Mouse (Mus musculus) G1E (cell line): ENCODE measurements around the gene Calm4. TPM values are rescaled to one million over a fixed set of nuclear protein-coding genes. Genes with fewer than 3 reads are reported as not detected.

Source experiments
- ATAC-seq: 2 replicates; pipeline ENCODE4 v1.8.0; 2016; ENCODE audit warnings: mild to moderate bottlenecking; ENCODE audit not compliant: insufficient number of reproducible peaks, poor library complexity, low FRiP score, severe bottlenecking; ENCODE audit errors: extremely low read depth
- DNase-seq: peaks from one replicate; pipeline ENCODE4 v3.0.0; 2012; ENCODE audit warnings: low spot score
- H3K27me3 ChIP-seq: 2 replicates; pipeline ENCODE4 v1.6.1; 2012; ENCODE audit warnings: mild to moderate bottlenecking, low read length, inconsistent platforms; ENCODE audit not compliant: insufficient read depth
- H3K36me3 ChIP-seq: replicated peaks from 2 replicates; pipeline ENCODE3; 2012; ENCODE audit warnings: mild to moderate bottlenecking, inconsistent platforms
- H3K4me1 ChIP-seq: 2 replicates; pipeline ENCODE4 v1.6.1; 2012; ENCODE audit warnings: low read depth, low read length, inconsistent platforms, mixed read lengths; ENCODE audit not compliant: insufficient read depth
- H3K4me3 ChIP-seq: 2 replicates; pipeline ENCODE4 v1.5.1; 2012; ENCODE audit warnings: low read depth, mild to moderate bottlenecking, inconsistent platforms, low read length, moderate library complexity, mixed read lengths
- H3K9me3 ChIP-seq: replicated peaks from 2 replicates; pipeline ENCODE4 v1.6.1; 2012; ENCODE audit warnings: inconsistent platforms
- CTCF ChIP-seq: IDR thresholded peaks from 2 replicates; pipeline ENCODE4 v1.5.1; 2012; ENCODE audit warnings: low read depth, low read length, inconsistent platforms, mixed read lengths
- GATA1 ChIP-seq: IDR thresholded peaks from 2 replicates; pipeline ENCODE4 v1.6.1; 2012; ENCODE audit warnings: borderline replicate concordance, low read length, inconsistent platforms, mixed read lengths
- GATA2 ChIP-seq: IDR thresholded peaks from 2 replicates; pipeline ENCODE4 v1.6.1; 2012; ENCODE audit warnings: low read depth, low read length, inconsistent platforms, borderline replicate concordance
- POLR2AphosphoS5 ChIP-seq: IDR thresholded peaks from 2 replicates; pipeline ENCODE4 v1.6.1; 2012; ENCODE audit warnings: low read depth, low read length, inconsistent platforms; ENCODE audit not compliant: insufficient replicate concordance
- TAL1 ChIP-seq: conservative IDR thresholded peaks from 2 replicates; pipeline ENCODE4 v1.6.1; 2012; ENCODE audit warnings: low read depth, low read length, inconsistent platforms, mixed read lengths
- polyA plus RNA-seq: library from polyadenylated mRNA; stranded (reverse); fragments of >175 nt; gene quantifications from 2 replicates; pipeline ENCODE4 v1.2.3, GENCODE M21; 2012
- total RNA-seq, 2 experiments: library from RNA; stranded (forward) in 1 of 2; stranded (reverse) in 1 of 2; fragments of 200-1000 nt in 1 of 2; fragments of >200 nt in 1 of 2; fragmentation: Nextera tagmentation in 1 of 2; gene quantifications; 2 replicates each; pipeline ENCODE4 v1.2.3; 2014 to 2017

The Calm4 gene
- total and polyA plus RNA-seq, 3 experiments: not detected

DNA sequence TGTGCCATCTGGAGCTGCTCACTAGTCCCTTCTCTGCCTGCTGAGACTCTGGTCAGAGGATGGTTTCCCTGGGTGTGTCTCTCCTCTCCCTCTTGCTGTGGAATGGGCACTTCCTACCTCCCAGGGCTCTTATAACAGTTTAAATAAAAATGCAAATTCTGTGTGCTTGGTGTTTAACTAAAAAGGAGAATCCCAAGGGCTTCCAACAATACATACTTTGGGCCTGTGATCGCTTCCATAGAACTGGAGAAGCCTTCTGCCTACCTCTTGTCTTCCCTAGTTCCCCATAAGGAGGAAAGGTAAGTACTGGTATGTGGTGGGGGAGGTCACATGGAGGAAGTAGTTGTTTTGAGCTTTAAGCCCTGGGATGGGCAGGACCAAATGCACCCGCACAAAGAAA, 17.3 kb downstream of the Calm4 start:
- no peak overlapping the region for H3K4me3 ChIP-seq
- H3K36me3 ChIP-seq: no peaks in the 10 kb centered on the region
- ATAC-seq (no peak), DNase-seq (no peak)
- H3K9me3 ChIP-seq: no peaks in the 10 kb centered on the region
- TF ChIP-seq GATA1: no peak
- TF ChIP-seq CTCF: no peak
- TF ChIP-seq TAL1: no peak
- TF ChIP-seq GATA2: no peak
- no peak for TF ChIP-seq POLR2AphosphoS5
- H3K27me3 ChIP-seq: peaks cover 2% of the 10 kb centered on the region; the same call in 1 of the 2 replicates
- H3K4me1 ChIP-seq: no peaks in the 10 kb centered on the region

DNA sequence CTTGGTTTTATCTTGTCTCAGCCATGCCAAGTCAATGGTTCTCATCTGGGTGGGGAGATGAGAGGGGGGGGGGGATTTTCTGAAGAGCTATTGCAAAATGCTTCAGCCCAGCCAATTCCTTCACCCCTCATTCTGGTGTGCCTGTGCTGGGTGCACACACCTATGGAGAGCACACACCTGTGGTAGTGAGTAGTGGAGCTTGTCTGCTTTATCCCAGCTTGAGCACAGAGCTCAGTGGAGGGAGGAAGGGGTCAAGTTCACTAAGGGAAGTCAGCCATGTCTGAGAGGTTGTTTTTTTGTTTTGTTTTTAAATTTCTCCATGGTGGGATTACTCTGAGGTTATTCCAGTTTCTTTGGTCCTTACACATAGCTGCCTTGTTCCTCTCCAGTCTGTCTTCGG, 18.7 kb downstream of the Calm4 start:
- peaks cover 3% of the 10 kb centered on the region; the same call in 1 of the 2 replicates for H3K27me3 ChIP-seq
- H3K36me3 ChIP-seq: no peaks in the 10 kb centered on the region
- DNase-seq: no peak
- no peaks in the 10 kb centered on the region for H3K9me3 ChIP-seq
- H3K4me3 ChIP-seq: no peak overlapping the region
- H3K4me1 ChIP-seq: no peaks in the 10 kb centered on the region
- ATAC-seq: no peak
- TF ChIP-seq GATA1 (no peak), POLR2AphosphoS5 (no peak), TAL1 (no peak)

DNA sequence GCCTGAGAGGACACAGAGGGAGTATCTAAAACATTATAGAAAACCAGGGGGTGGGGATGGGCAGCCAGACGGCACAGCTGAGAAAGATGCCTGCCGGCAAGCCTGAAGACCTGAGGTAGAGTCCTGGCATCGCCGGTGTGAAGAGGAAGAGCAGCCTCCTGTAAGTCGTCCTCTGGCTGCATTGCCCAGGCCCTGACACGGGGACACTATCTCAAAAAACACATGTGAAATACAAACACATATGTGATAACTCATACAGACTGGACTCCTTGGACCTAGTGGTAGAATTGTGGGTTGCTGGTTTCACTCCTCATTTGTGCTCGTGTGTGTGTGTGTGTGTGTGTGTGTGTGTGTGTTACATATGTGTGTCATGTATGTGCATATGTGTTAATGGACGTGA, 23.7 kb downstream of the Calm4 start:
- no peaks in the 10 kb centered on the region for H3K4me1 ChIP-seq
- ATAC-seq: no peak
- DNase-seq: no peak
- TF ChIP-seq GATA1: no peak
- no peak for TF ChIP-seq CTCF
- no peak for TF ChIP-seq TAL1
- TF ChIP-seq GATA2: no peak
- TF ChIP-seq POLR2AphosphoS5: no peak
- no peak overlapping the region for H3K4me3 ChIP-seq
- H3K27me3 ChIP-seq: peaks cover 3% of the 10 kb centered on the region
- no peaks in the 10 kb centered on the region for H3K9me3 ChIP-seq
- no peaks in the 10 kb centered on the region for H3K36me3 ChIP-seq

DNA sequence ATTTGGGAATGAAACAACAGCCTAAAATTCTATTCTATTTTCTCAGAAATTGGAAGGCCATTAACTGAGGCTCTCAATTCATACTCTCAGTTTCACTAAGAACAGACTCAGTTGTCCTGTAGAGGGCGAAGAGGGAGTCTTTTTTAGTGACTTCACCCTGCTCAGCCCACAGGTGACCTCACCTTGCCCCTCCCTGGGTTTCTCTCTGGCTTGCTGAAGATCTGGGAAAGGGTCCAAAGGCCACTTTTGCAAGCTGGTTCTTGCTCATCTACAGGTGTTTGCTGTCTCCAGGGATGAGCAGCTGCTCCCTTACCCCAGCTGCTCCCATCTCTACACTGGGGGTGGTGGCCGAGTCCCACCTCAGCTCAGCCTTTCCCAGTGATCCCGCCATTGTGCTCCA, 24.8 kb downstream of the Calm4 start:
- Histone ChIP-seq H3K36me3 (no peaks in the 10 kb centered on the region), H3K9me3 (no peaks in the 10 kb centered on the region), H3K4me3 (no peak overlapping the region), H3K27me3 (peaks cover 3% of the 10 kb centered on the region), H3K4me1 (no peaks in the 10 kb centered on the region)
- DNase-seq (no peak), ATAC-seq (no peak)
- no peak for TF ChIP-seq POLR2AphosphoS5
- no peak for TF ChIP-seq CTCF
- no peak for TF ChIP-seq GATA2
- TF ChIP-seq GATA1: no peak
- TF ChIP-seq TAL1: no peak

DNA sequence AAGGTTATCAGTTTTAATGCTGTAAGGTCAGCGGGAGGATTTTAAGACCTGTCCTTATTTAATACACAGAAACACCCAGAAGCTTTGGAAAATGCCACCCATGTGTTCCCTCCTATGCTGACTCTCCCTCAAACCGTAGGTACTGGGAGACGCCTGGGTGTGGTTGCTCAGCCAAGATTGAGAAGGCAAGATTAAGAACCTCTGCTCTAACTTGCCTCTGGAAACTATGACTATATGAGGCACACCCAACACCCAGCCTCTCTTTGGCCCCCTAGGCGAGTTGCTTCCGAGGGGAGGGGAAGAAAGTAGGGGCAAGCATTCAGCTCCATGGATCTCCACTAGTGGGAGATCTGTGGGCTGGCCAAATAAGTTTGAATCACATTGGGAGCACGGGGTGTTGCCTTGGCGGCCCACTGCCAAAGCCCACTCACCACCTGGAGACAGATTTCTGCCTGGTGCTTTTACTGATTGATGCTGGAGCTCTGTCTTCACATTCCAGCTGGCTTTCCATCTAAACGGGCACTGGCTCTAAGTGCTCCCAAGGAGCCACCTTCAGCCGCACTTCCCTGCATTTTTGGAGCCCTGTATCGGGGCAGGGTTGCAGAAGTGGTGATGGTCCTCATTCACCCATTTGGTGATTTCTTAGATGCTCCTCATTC, 25.5 kb downstream of the Calm4 start:
- no peaks in the 10 kb centered on the region for H3K4me1 ChIP-seq
- H3K9me3 ChIP-seq: no peaks in the 10 kb centered on the region
- H3K4me3 ChIP-seq: no peak overlapping the region
- peaks cover 3% of the 10 kb centered on the region for H3K27me3 ChIP-seq
- no peak for DNase-seq
- ATAC-seq: no peak
- TF ChIP-seq GATA2 (no peak), POLR2AphosphoS5 (no peak), TAL1 (no peak)
- no peaks in the 10 kb centered on the region for H3K36me3 ChIP-seq

DNA sequence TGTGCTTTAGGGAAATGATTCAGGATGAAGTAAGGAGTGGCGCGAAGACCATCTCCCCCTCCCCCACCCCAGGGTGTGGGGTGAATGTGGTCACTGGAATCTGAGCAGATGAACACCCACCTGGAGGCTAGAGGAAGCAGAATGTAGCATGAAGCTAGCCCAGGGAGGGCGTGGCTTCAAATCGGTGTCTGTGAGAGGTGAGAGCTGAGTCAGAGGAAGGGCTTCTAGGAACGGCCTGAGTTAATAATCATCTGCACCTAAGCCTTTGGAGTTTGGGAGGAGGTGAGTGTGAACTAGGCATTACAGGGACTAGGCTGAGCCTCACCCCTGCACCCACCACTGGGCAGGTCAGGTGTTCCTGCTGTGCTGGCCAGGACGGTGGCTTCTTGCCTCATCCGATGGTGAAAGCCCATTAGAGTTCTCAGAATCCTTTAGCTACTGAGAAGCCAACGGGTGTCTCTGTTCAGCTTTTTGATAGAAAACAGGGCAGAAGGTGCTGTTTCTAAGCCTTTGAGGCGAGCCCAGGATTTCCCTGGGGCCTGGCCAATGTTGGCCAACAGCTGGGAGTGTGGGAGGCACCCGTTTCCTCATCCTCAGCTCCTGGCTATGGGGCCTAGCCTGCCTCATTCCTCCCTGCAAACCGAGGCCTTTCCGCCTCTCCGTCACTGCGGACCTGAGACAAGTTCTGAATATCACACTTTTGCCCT, 28.2 kb downstream of the Calm4 start:
- Histone ChIP-seq H3K36me3 (no peaks in the 10 kb centered on the region), H3K4me1 (no peaks in the 10 kb centered on the region), H3K27me3 (peaks cover 3% of the 10 kb centered on the region), H3K9me3 (no peaks in the 10 kb centered on the region), H3K4me3 (no peak overlapping the region)
- no peak for ATAC-seq
- DNase-seq: no peak
- no peak for TF ChIP-seq GATA2
- no peak for TF ChIP-seq POLR2AphosphoS5
- no peak for TF ChIP-seq GATA1
- TF ChIP-seq CTCF: no peak
- no peak for TF ChIP-seq TAL1
